15 mouse cellular contexts compared by ENCODE assay signal in the genomic region with DNA sequence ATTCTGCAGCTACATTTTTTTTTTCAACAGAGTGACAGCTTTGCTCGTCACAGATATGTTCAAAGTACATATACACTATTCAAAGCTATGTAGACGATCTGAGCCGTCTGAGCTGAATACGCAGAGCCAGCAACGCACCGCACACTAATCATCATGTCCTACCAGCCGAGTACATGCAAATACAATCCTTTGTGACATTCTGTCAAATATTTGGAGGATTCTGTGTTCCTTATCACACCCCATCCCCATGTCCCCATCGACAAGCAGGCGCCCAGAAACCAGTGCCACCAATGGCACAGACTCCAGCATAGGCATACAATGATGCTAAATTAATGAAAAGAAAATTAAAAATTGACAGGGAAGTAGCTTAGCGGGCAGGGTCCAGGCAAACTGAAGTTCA.
A peak's percentile ranks its signal among the peaks of the same experiment; 100 is the strongest.
DNase-seq lines count a peak whose midpoint lies in the region; ATAC-seq lines count a peak whose summit lies in the region.
"Had no signal": no experiment of that assay in that cellular context is flagged by ENCODE, and none has a peak within 500 bp of the region (broad histone marks: within the 10 kb centered on the region; RNA-seq: fewer than 3 reads in every experiment).

No protein-coding gene starts in this region.

- H3K27me3 ChIP-seq in forebrain, embryonic 12.5 days: no peaks in the 10 kb centered on the region
- H3K27me3 ChIP-seq in forebrain, embryonic 11.5 days (ENCODE audit: control insufficient read depth, insufficient read depth, low read length): no peaks in the 10 kb centered on the region
- H3K27me3 ChIP-seq in midbrain, embryonic 11.5 days (ENCODE audit: control insufficient read depth, insufficient read depth, low read length): no peaks in the 10 kb centered on the region
- H3K27me3 ChIP-seq in midbrain, embryonic 10.5 days (ENCODE audit: low read depth, poor library complexity, severe bottlenecking): no peaks in the 10 kb centered on the region
- H3K27me3 ChIP-seq in midbrain, embryonic 12.5 days: no peaks in the 10 kb centered on the region
- H3K27me3 ChIP-seq: CH12.LX; heart, embryonic 15.5 days; limb, embryonic 12.5 days had no signal

- no peak overlapping the region for H3K4me2 ChIP-seq in forebrain, embryonic 12.5 days
- no peak overlapping the region for H3K4me2 ChIP-seq in forebrain, embryonic 11.5 days (ENCODE audit: low read depth, low read length, severe bottlenecking)
- no peak overlapping the region for H3K4me2 ChIP-seq in midbrain, embryonic 11.5 days
- no peak overlapping the region; the same call in 1 of the 2 replicates for H3K4me2 ChIP-seq in midbrain, embryonic 12.5 days (replicated peaks)
- H3K4me2 ChIP-seq: heart, embryonic 15.5 days; limb, embryonic 12.5 days had no signal

- no peak for ATAC-seq in forebrain, embryonic 12.5 days (ENCODE audit: low FRiP score)
- ATAC-seq in forebrain, embryonic 11.5 days (replicated peaks; ENCODE audit: low FRiP score): no peak
- ATAC-seq in midbrain, embryonic 11.5 days (ENCODE audit: low FRiP score): 0 out of 2 replicates have a peak, but pooled peaks have one; percentile 12
- no peak for ATAC-seq in midbrain, embryonic 12.5 days (ENCODE audit: low FRiP score, low read depth)

- H3K4me1 ChIP-seq in forebrain, embryonic 12.5 days: peaks cover 42% of the 10 kb centered on the region
- H3K4me1 ChIP-seq in forebrain, embryonic 11.5 days (replicated peaks; ENCODE audit: control insufficient read depth, insufficient read depth, low read length): peaks cover 11% of the 10 kb centered on the region; the same call in 1 of the 2 replicates
- peaks cover 21% of the 10 kb centered on the region for H3K4me1 ChIP-seq in midbrain, embryonic 11.5 days (ENCODE audit: control insufficient read depth, insufficient read depth, low read length)
- peaks cover 43% of the 10 kb centered on the region for H3K4me1 ChIP-seq in midbrain, embryonic 10.5 days
- peaks cover 38% of the 10 kb centered on the region for H3K4me1 ChIP-seq in midbrain, embryonic 12.5 days
- H3K4me1 ChIP-seq: heart, embryonic 15.5 days had no signal

- H3K4me3 ChIP-seq in forebrain, embryonic 12.5 days (replicated peaks): no peak overlapping the region
- H3K4me3 ChIP-seq in forebrain, embryonic 11.5 days (ENCODE audit: low read depth, low read length): no peak overlapping the region
- H3K4me3 ChIP-seq in midbrain, embryonic 11.5 days (ENCODE audit: low read depth, low read length): no peak overlapping the region
- H3K4me3 ChIP-seq in midbrain, embryonic 10.5 days: no peak overlapping the region
- H3K4me3 ChIP-seq in midbrain, embryonic 12.5 days: no peak overlapping the region
- H3K4me3 ChIP-seq: heart, embryonic 15.5 days; limb, embryonic 12.5 days had no signal

- no peak for DNase-seq in forebrain, embryonic 11.5 days (ENCODE audit: low spot score)
- DNase-seq in midbrain, embryonic 11.5 days (ENCODE audit: low spot score, missing footprints): peak; percentile 84
- DNase-seq in midbrain, embryonic 10.5 days (ENCODE audit: low spot score): no peak
- peak; percentile 14 for DNase-seq in retina, embryonic 14.5 days (ENCODE audit: low spot score)
- no peak for DNase-seq in kidney, postnatal 14 days
- DNase-seq in adrenal gland, adult 18-20 months (ENCODE audit: low spot score in 2 of 2): no peak
- DNase-seq: cerebellum, postnatal 25 days; kidney, adult 9 months; thymus, postnatal 36 days had no signal

- 44% methylated on average over 10 of the region's 10 CpGs for WGBS in forebrain, embryonic 12.5 days
- WGBS in forebrain, embryonic 11.5 days: 61% methylated on average over 10 of the region's 10 CpGs
- 61% methylated on average over 10 of the region's 10 CpGs for WGBS in midbrain, embryonic 11.5 days
- 79% methylated on average over 10 of the region's 10 CpGs for WGBS in midbrain, embryonic 10.5 days
- 44% methylated on average over 10 of the region's 10 CpGs for WGBS in midbrain, embryonic 12.5 days

- 0 out of 2 replicates have a peak overlapping the region, but pooled peaks have one; percentile 42 for H3K27ac ChIP-seq in forebrain, embryonic 12.5 days
- H3K27ac ChIP-seq in forebrain, embryonic 11.5 days (ENCODE audit: low read depth, low read length): no peak overlapping the region
- no peak overlapping the region for H3K27ac ChIP-seq in midbrain, embryonic 11.5 days (ENCODE audit: low read depth, low read length)
- H3K27ac ChIP-seq in midbrain, embryonic 10.5 days (replicated peaks): no peak overlapping the region
- H3K27ac ChIP-seq in midbrain, embryonic 12.5 days (replicated peaks): peak overlapping the region; percentile 30; the same call in 1 of the 2 replicates
- H3K27ac ChIP-seq: heart, embryonic 15.5 days; limb, embryonic 12.5 days; liver, embryonic 14.5 days had no signal

- H3K9ac ChIP-seq in forebrain, embryonic 12.5 days: no peak overlapping the region
- H3K9ac ChIP-seq in forebrain, embryonic 11.5 days (ENCODE audit: low read length): no peak overlapping the region
- no peak overlapping the region for H3K9ac ChIP-seq in midbrain, embryonic 11.5 days (ENCODE audit: low read length)
- H3K9ac ChIP-seq in midbrain, embryonic 12.5 days (replicated peaks): no peak overlapping the region
- H3K9ac ChIP-seq: heart, embryonic 15.5 days; limb, embryonic 12.5 days; liver, embryonic 14.5 days had no signal

- H3K9me3 ChIP-seq in forebrain, embryonic 12.5 days: no peaks in the 10 kb centered on the region
- no peaks in the 10 kb centered on the region for H3K9me3 ChIP-seq in forebrain, embryonic 11.5 days (ENCODE audit: control insufficient read depth, low read length)
- no peaks in the 10 kb centered on the region for H3K9me3 ChIP-seq in midbrain, embryonic 11.5 days (ENCODE audit: control insufficient read depth, low read length)
- no peaks in the 10 kb centered on the region for H3K9me3 ChIP-seq in midbrain, embryonic 10.5 days (replicated peaks)
- no peaks in the 10 kb centered on the region for H3K9me3 ChIP-seq in midbrain, embryonic 12.5 days
- H3K9me3 ChIP-seq: heart, embryonic 15.5 days; limb, embryonic 12.5 days had no signal

- H3K36me3 ChIP-seq in forebrain, embryonic 12.5 days (replicated peaks): no peaks in the 10 kb centered on the region
- H3K36me3 ChIP-seq in forebrain, embryonic 11.5 days (ENCODE audit: control insufficient read depth, insufficient read depth, low read length): no peaks in the 10 kb centered on the region
- H3K36me3 ChIP-seq in midbrain, embryonic 11.5 days (ENCODE audit: control insufficient read depth, insufficient read depth, low read length): no peaks in the 10 kb centered on the region
- H3K36me3 ChIP-seq in midbrain, embryonic 10.5 days: no peaks in the 10 kb centered on the region
- H3K36me3 ChIP-seq in midbrain, embryonic 12.5 days: no peaks in the 10 kb centered on the region
- H3K36me3 ChIP-seq: heart, embryonic 15.5 days; limb, embryonic 12.5 days had no signal

Comparison
In these comparisons a context has a peak if more than half of its experiments do, and no peak if none do; other contexts are left out.
1. H3K27ac ChIP-seq: peak in forebrain, embryonic 12.5 days (single experiment) and midbrain, embryonic 12.5 days (single experiment); none in forebrain, embryonic 11.5 days (single experiment), midbrain, embryonic 11.5 days (single experiment) and midbrain, embryonic 10.5 days (single experiment).
2. DNase-seq: peak in midbrain, embryonic 11.5 days (single experiment) and retina, embryonic 14.5 days (single experiment); none in forebrain, embryonic 11.5 days (single experiment), midbrain, embryonic 10.5 days (single experiment), kidney, postnatal 14 days (single experiment) and adrenal gland, adult 18-20 months (0 of 2).